Mouse (Mus musculus): ENCODE results near the gene Hsp90ab1.

- TF ChIP-seq CTCF (IDR thresholded peaks at IDR 0.05; ENCODE audit: borderline replicate concordance, insufficient read depth, low read length) = no peak
- TF ChIP-seq POLR2A (IDR thresholded peaks at IDR 0.05; ENCODE audit: low read depth, low read length) = no peak
Observed at GRCm38 (mm10) chr17:45538394-45538793, 34.7 kb downstream of the Hsp90ab1 start.
